Mouse (Mus musculus) heart, embryonic 10.5 days (tissue): Measurements from ENCODE around the gene Adcy1. TPM values are rescaled to one million over a fixed set of nuclear protein-coding genes. Genes with fewer than 3 reads are reported as not detected.

ENCODE experiments used
- DNase-seq: peaks from one replicate; pipeline ENCODE4 v3.0.0-alpha.2; 2017; ENCODE audit warnings: low spot score
- H3K27ac ChIP-seq: fragments of 300-500 bp; sonication (generic); 2 replicates; pipeline ENCODE4 v1.5.1; 2016; ENCODE audit warnings: mild to moderate bottlenecking
- H3K27me3 ChIP-seq: fragments of 300-500 bp; sonication (generic); 2 replicates; pipeline ENCODE4 v1.6.1; 2016; ENCODE audit warnings: mild to moderate bottlenecking; ENCODE audit not compliant: poor library complexity, insufficient read depth, severe bottlenecking
- H3K36me3 ChIP-seq: fragments of 300-500 bp; sonication (generic); 2 replicates; pipeline ENCODE4 v1.6.1; 2016; ENCODE audit warnings: mild to moderate bottlenecking, moderate library complexity
- H3K4me1 ChIP-seq: fragments of 300-500 bp; sonication (generic); 2 replicates; pipeline ENCODE4 v1.6.1; 2016; ENCODE audit warnings: mild to moderate bottlenecking
- H3K4me3 ChIP-seq: fragments of 300-500 bp; sonication (generic); 2 replicates; pipeline ENCODE4 v1.5.1; 2016; ENCODE audit warnings: mild to moderate bottlenecking, moderate library complexity
- H3K9me3 ChIP-seq: fragments of 300-500 bp; sonication (generic); 2 replicates; pipeline ENCODE4 v1.6.1; 2016; ENCODE audit warnings: mild to moderate bottlenecking, moderate library complexity
- WGBS: fragments of 180-500 bp; shearing (Covaris S2); methylation state at CpG from one replicate; pipeline ENCODE4 v1.1.7; 2016; 5-methylcytosine and 5-hydroxymethylcytosine counted together
- polyA plus RNA-seq: library from polyadenylated mRNA; unstranded; fragments of >200 nt; fragmentation: Nextera tagmentation; extraction: Ambion mirVana; gene quantifications from 2 replicates; pipeline ENCODE4 v1.2.1, GENCODE M21; 2016

The Adcy1 gene
- polyA plus RNA-seq, 1 experiment from 2014 or later, result 2.0 TPM

GRCm38 (mm10) chr11:7057781-7058180, 5.5 kb upstream of the Adcy1 start:
- WGBS, result 67% methylated on average over 7 of the region's 7 CpGs
- H3K4me1 ChIP-seq, result peaks cover 36% of the 10 kb centered on the region
- no peaks in the 10 kb centered on the region for H3K36me3 ChIP-seq
- H3K9me3 ChIP-seq, result no peaks in the 10 kb centered on the region
- DNase-seq, result no peak
- H3K27ac ChIP-seq, result no peak overlapping the region
- H3K4me3 ChIP-seq, result no peak overlapping the region
- H3K27me3 ChIP-seq, result peaks cover 75% of the 10 kb centered on the region

GRCm38 (mm10) chr11:7061961-7062360, 1.3 kb upstream of the Adcy1 start:
- no peak for DNase-seq
- peaks cover 92% of the 10 kb centered on the region for H3K27me3 ChIP-seq
- H3K27ac ChIP-seq, result no peak overlapping the region
- no peaks in the 10 kb centered on the region for H3K9me3 ChIP-seq
- H3K4me1 ChIP-seq, result peaks cover 29% of the 10 kb centered on the region
- H3K4me3 ChIP-seq, result no peak overlapping the region
- H3K36me3 ChIP-seq, result no peaks in the 10 kb centered on the region
- 35% methylated on average over 6 of the region's 6 CpGs for WGBS

GRCm38 (mm10) chr11:7062566-7062965, 723 bp upstream of the Adcy1 start:
- Histone ChIP-seq H3K27ac (peak overlapping the region; percentile 86; the same call in 1 of the 2 replicates), H3K9me3 (no peaks in the 10 kb centered on the region), H3K4me1 (peaks cover 29% of the 10 kb centered on the region), H3K27me3 (peaks cover 92% of the 10 kb centered on the region), H3K36me3 (no peaks in the 10 kb centered on the region), H3K4me3 (peak overlapping the region; percentile 76)
- no peak for DNase-seq
- 17% methylated on average over 10 of the region's 10 CpGs for WGBS

- no peak for DNase-seq
- peak overlapping the region; percentile 76 for H3K4me3 ChIP-seq
- H3K27ac ChIP-seq, result peak overlapping the region; percentile 81
- no peaks in the 10 kb centered on the region for H3K36me3 ChIP-seq
- H3K4me1 ChIP-seq, result peaks cover 33% of the 10 kb centered on the region
- under 1% methylated on average over 53 of the region's 53 CpGs for WGBS
- peaks cover 82% of the 10 kb centered on the region for H3K27me3 ChIP-seq
- H3K9me3 ChIP-seq, result no peaks in the 10 kb centered on the region
Observed at GRCm38 (mm10) chr11:7063681-7064267, 485 bp downstream of the Adcy1 start.

- Histone ChIP-seq H3K36me3 (no peaks in the 10 kb centered on the region), H3K4me1 (peaks cover 40% of the 10 kb centered on the region), H3K27ac (peak overlapping the region; percentile 52; the same call in 1 of the 2 replicates), H3K27me3 (peaks cover 78% of the 10 kb centered on the region), H3K4me3 (peak overlapping the region; percentile 76), H3K9me3 (no peaks in the 10 kb centered on the region)
- WGBS, result 3% methylated on average over 26 of the region's 26 CpGs
- no peak for DNase-seq
Observed at GRCm38 (mm10) chr11:7064484-7065185, 1.3 kb downstream of the Adcy1 start.

- Histone ChIP-seq H3K4me3 (peak overlapping the region; percentile 76; the same call in 1 of the 2 replicates), H3K9me3 (no peaks in the 10 kb centered on the region), H3K27ac (no peak overlapping the region), H3K27me3 (peaks cover 70% of the 10 kb centered on the region), H3K4me1 (peaks cover 48% of the 10 kb centered on the region), H3K36me3 (no peaks in the 10 kb centered on the region)
- DNase-seq, result no peak
- WGBS, result 5% methylated on average over 4 of the region's 4 CpGs
Observed at GRCm38 (mm10) chr11:7065388-7065787, 2.1 kb downstream of the Adcy1 start.

GRCm38 (mm10) chr11:7065876-7066275, 2.6 kb downstream of the Adcy1 start:
- no peaks in the 10 kb centered on the region for H3K36me3 ChIP-seq
- no peak overlapping the region for H3K4me3 ChIP-seq
- peaks cover 65% of the 10 kb centered on the region for H3K27me3 ChIP-seq
- peaks cover 52% of the 10 kb centered on the region for H3K4me1 ChIP-seq
- no peak for DNase-seq
- no peaks in the 10 kb centered on the region for H3K9me3 ChIP-seq
- H3K27ac ChIP-seq, result no peak overlapping the region
- 32% methylated on average over 5 of the region's 5 CpGs for whole genome bisulfite sequencing

GRCm38 (mm10) chr11:7067263-7067662, 4.0 kb downstream of the Adcy1 start:
- DNase-seq, result no peak
- H3K27me3 ChIP-seq, result peaks cover 51% of the 10 kb centered on the region
- H3K9me3 ChIP-seq, result no peaks in the 10 kb centered on the region
- no peak overlapping the region for H3K27ac ChIP-seq
- H3K36me3 ChIP-seq, result no peaks in the 10 kb centered on the region
- H3K4me1 ChIP-seq, result peaks cover 64% of the 10 kb centered on the region
- H3K4me3 ChIP-seq, result no peak overlapping the region
- WGBS, result 76% methylated on average over 4 of the region's 4 CpGs

- no peak for DNase-seq
- Histone ChIP-seq H3K36me3 (no peaks in the 10 kb centered on the region), H3K27me3 (peaks cover 41% of the 10 kb centered on the region), H3K4me3 (no peak overlapping the region), H3K27ac (no peak overlapping the region), H3K4me1 (peaks cover 62% of the 10 kb centered on the region), H3K9me3 (no peaks in the 10 kb centered on the region)
- 75% methylated on average over 12 of the region's 12 CpGs for whole genome bisulfite sequencing
Observed at GRCm38 (mm10) chr11:7068479-7069235, 5.4 kb downstream of the Adcy1 start.

GRCm38 (mm10) chr11:7069762-7070161, 6.5 kb downstream of the Adcy1 start:
- DNase-seq, result no peak
- WGBS, result 84% methylated on average over 4 of the region's 4 CpGs
- peaks cover 30% of the 10 kb centered on the region for H3K27me3 ChIP-seq

GRCm38 (mm10) chr11:7071617-7072016, 8.3 kb downstream of the Adcy1 start:
- 63% methylated on average over 6 of the region's 6 CpGs for WGBS
- H3K4me3 ChIP-seq, result no peak overlapping the region
- no peak for DNase-seq

More at GRCm38 (mm10) chr11:7069762-7070161, 6.5 kb downstream of the Adcy1 start:
- Histone ChIP-seq H3K4me1 (peaks cover 54% of the 10 kb centered on the region), H3K9me3 (no peaks in the 10 kb centered on the region), H3K27ac (no peak overlapping the region), H3K4me3 (no peak overlapping the region), H3K36me3 (no peaks in the 10 kb centered on the region)

GRCm38 (mm10) chr11:7073556-7073955, 10.3 kb downstream of the Adcy1 start:
- H3K36me3 ChIP-seq, result no peaks in the 10 kb centered on the region
- 85% methylated on average over 3 of the region's 3 CpGs for WGBS
- no peak overlapping the region for H3K27ac ChIP-seq
- H3K4me1 ChIP-seq, result peaks cover 37% of the 10 kb centered on the region
- no peak for DNase-seq
- H3K4me3 ChIP-seq, result no peak overlapping the region
- no peaks in the 10 kb centered on the region for H3K9me3 ChIP-seq
- H3K27me3 ChIP-seq, result no peaks in the 10 kb centered on the region

More at GRCm38 (mm10) chr11:7071617-7072016, 8.3 kb downstream of the Adcy1 start:
- no peaks in the 10 kb centered on the region for H3K36me3 ChIP-seq
- H3K4me1 ChIP-seq, result peaks cover 41% of the 10 kb centered on the region
- H3K27me3 ChIP-seq, result peaks cover 11% of the 10 kb centered on the region; the same call in 1 of the 2 replicates
- no peaks in the 10 kb centered on the region for H3K9me3 ChIP-seq
- 0 out of 2 replicates have a peak overlapping the region, but pooled peaks have one; percentile 29 for H3K27ac ChIP-seq

GRCm38 (mm10) chr11:7076510-7076909, 13.2 kb downstream of the Adcy1 start:
- 79% methylated on average over 3 of the region's 3 CpGs for WGBS
- H3K4me1 ChIP-seq, result peaks cover 17% of the 10 kb centered on the region
- peaks cover 4% of the 10 kb centered on the region; the same call in 1 of the 2 replicates for H3K36me3 ChIP-seq
- H3K27me3 ChIP-seq, result no peaks in the 10 kb centered on the region
- H3K9me3 ChIP-seq, result no peaks in the 10 kb centered on the region
- no peak overlapping the region for H3K4me3 ChIP-seq
- no peak overlapping the region for H3K27ac ChIP-seq
- no peak for DNase-seq
